Mouse (Mus musculus): ENCODE measurements around the gene Nob1. TPM values are rescaled to one million over a fixed set of nuclear protein-coding genes. Genes with fewer than 3 reads are reported as not detected.
A peak's percentile ranks its signal among the peaks of the same experiment; 100 is the strongest.

Nob1 gene
- polyA plus RNA-seq, 1 experiment from 2014 or later: 75.1 TPM

DNA sequence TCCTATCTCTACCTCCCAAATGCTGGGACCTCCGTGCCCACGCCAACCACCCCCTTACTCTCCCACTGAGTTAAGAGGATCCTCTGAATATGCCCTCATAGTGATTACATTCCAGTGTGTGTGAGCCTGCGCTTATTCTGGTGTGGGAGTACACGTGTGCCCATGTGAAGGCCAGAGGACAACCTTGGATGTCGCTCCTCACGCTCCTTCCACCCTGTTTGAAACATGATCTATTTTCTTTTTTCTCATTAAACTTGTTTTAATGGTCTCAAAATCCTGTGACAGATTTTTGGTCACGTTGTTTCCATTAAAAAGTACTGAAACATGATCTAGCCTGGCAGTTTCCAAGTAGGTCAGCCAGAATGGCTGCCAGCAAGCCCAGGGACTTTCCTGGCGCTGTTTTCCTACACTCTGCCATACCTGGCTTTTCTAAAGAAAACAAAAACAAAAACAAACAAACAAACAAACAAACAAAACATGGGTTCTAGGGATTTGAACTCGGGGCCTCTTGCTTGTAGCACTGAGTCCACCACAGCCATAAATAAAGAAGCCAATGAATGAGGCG lies 28.7 kb downstream of the Nob1 start:
- Histone ChIP-seq H3K36me3 (ENCODE audit: poor library complexity, severe bottlenecking) (no peaks in the 10 kb centered on the region), H3K9me3 (replicated peaks) (no peaks in the 10 kb centered on the region), H3K27me3 (no peaks in the 10 kb centered on the region), H3K4me1 (peaks cover 5% of the 10 kb centered on the region), H3K27ac (no peak overlapping the region), H3K4me2 (no peak overlapping the region), H3K4me3 (no peak overlapping the region), H3K9ac (no peak overlapping the region)
- 92% methylated on average over 10 of the region's 10 CpGs for WGBS
- no peak for ATAC-seq

DNA sequence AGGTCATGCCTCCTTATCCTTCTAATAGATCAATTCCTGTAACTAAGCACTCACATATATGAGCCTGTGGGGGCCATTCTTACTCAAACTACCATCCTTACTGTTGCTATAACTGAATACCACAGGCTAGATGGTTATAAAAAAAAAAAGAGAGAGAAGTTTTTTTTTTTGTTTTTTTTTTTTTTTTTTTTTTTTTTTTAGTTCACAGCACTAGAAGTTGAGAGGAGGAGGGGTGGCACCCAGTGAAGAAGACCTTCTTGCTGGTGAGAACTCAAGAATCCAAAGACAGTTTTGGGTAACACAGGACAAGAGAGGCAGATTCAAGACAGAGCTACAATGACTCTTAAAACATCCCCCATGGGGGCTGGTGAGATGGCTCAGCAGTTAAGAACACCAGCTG lies 29.5 kb downstream of the Nob1 start:
- Histone ChIP-seq H3K27ac (no peak overlapping the region), H3K27me3 (no peaks in the 10 kb centered on the region), H3K36me3 (ENCODE audit: poor library complexity, severe bottlenecking) (no peaks in the 10 kb centered on the region), H3K4me1 (peaks cover 5% of the 10 kb centered on the region), H3K9me3 (replicated peaks) (no peaks in the 10 kb centered on the region), H3K4me2 (no peak overlapping the region), H3K4me3 (no peak overlapping the region), H3K9ac (no peak overlapping the region)
- no peak for ATAC-seq

DNA sequence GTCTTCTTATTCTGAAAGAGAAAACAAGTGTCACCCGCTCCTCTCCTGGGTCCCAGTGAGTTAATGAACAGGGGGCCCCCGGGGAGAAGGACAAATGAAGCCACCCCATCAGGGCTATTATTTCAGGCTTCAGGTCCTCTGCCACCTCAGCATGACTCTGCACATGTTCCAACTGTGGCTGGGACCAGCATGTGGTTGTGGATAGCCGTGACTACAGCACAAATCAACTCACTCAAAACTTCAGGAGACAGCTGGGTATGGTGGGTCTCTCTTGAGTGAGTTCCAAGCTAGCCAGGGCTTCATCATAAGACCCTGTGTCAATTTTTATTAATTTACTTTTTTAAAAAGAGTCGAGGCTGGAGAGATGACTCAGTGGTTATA lies 33.7 kb downstream of the Nob1 start:
- ATAC-seq: no peak
- Histone ChIP-seq H3K4me2 (no peak overlapping the region), H3K27me3 (no peaks in the 10 kb centered on the region), H3K9ac (no peak overlapping the region), H3K9me3 (replicated peaks) (no peaks in the 10 kb centered on the region), H3K4me3 (no peak overlapping the region), H3K36me3 (ENCODE audit: poor library complexity, severe bottlenecking) (no peaks in the 10 kb centered on the region), H3K27ac (no peak overlapping the region), H3K4me1 (peaks cover 6% of the 10 kb centered on the region)
- WGBS: 65% methylated on average over 4 of the region's 4 CpGs

DNA sequence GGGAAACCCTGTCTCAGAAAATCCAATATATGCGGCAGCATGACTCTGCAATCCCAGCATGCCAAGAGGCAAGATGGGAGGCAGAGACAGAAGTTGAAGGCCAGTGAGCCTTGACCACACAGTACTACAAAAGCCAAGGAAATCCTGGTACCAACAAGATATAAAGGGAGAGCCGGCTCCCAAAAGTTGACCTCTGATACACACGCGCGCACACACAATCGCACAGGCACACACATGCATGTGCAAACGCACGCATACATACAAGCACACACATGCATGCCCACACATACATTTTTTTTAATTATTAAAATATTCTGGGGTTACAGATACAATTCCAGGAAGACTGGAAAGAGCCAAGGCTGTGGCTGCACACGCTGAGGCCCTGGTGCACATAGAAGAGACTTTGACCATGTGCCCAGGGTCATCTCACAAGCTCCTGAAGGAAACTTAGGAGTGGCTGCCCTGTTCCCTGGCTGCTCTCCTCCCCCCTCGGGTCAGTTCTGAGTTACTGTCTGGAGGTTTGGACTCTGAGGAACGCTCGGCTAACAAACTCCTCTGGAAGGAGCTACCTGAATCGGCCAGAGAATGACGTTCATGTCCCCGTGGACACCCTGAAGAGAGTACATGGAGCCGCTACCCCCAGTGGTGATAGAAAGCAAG lies 34.2 kb downstream of the Nob1 start:
- peaks cover 9% of the 10 kb centered on the region for H3K4me1 ChIP-seq
- no peaks in the 10 kb centered on the region for H3K36me3 ChIP-seq (ENCODE audit: poor library complexity, severe bottlenecking)

DNA sequence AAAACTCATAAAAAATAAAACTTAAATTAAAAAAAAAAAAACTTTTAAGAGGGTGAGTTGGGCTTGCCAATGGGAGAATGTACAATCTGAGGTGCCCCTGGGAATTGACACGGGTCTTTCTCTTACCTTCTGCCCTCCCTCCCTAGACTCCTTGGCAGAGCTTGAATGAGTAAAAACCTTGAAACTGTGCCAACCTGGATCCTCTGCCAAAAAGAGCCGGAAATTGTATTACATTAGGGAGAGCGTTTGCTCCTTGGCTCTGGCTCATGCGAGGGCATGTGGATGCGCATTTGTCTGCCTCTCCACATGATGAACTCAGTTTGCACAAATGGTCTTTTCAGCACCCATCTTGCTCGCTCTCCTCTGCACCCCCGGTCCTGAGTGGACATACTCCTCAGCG lies 35.3 kb downstream of the Nob1 start:
- Histone ChIP-seq H3K4me3 (no peak overlapping the region), H3K9ac (no peak overlapping the region), H3K4me1 (peaks cover 9% of the 10 kb centered on the region), H3K36me3 (ENCODE audit: poor library complexity, severe bottlenecking) (no peaks in the 10 kb centered on the region), H3K27ac (no peak overlapping the region), H3K27me3 (no peaks in the 10 kb centered on the region), H3K4me2 (no peak overlapping the region), H3K9me3 (replicated peaks) (no peaks in the 10 kb centered on the region)
- WGBS: 49% methylated on average over 8 of the region's 8 CpGs
- peak; percentile 72 for ATAC-seq

More for the DNA sequence above, 34.2 kb downstream of the Nob1 start:
- no peak overlapping the region for H3K4me3 ChIP-seq
- no peak overlapping the region for H3K4me2 ChIP-seq
- H3K9me3 ChIP-seq (replicated peaks): no peaks in the 10 kb centered on the region
- ATAC-seq: no peak
- 91% methylated on average over 16 of the region's 16 CpGs for whole genome bisulfite sequencing
- no peak overlapping the region for H3K27ac ChIP-seq
- no peak overlapping the region for H3K9ac ChIP-seq
- no peaks in the 10 kb centered on the region for H3K27me3 ChIP-seq

DNA sequence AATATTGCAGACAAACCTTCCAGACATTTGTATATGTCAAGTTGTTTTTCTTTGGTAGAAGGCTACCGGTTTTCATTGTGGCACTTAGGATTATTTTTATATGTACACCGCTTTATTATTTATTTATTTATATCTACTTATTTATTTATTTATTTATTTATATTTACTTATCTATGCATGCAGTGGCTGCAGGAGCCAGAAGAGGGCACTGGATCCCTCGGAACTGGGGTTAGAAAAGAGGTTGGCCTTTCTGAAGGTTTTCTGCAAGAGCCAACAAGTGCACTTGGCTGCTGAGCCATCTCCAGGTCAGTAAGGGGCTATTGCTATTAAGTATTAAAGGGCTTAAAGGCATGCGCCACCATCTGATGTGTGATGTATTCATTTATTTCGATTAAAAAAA lies 37.0 kb downstream of the Nob1 start:
- no peaks in the 10 kb centered on the region for H3K36me3 ChIP-seq (ENCODE audit: poor library complexity, severe bottlenecking)
- WGBS: 66% methylated on average over 5 of the region's 5 CpGs
- peaks cover 9% of the 10 kb centered on the region for H3K4me1 ChIP-seq
- H3K9me3 ChIP-seq (replicated peaks): no peaks in the 10 kb centered on the region
- H3K4me2 ChIP-seq: no peak overlapping the region
- H3K9ac ChIP-seq: no peak overlapping the region
- ATAC-seq: no peak
- H3K4me3 ChIP-seq: no peak overlapping the region
- H3K27me3 ChIP-seq: no peaks in the 10 kb centered on the region
- H3K27ac ChIP-seq: no peak overlapping the region

DNA sequence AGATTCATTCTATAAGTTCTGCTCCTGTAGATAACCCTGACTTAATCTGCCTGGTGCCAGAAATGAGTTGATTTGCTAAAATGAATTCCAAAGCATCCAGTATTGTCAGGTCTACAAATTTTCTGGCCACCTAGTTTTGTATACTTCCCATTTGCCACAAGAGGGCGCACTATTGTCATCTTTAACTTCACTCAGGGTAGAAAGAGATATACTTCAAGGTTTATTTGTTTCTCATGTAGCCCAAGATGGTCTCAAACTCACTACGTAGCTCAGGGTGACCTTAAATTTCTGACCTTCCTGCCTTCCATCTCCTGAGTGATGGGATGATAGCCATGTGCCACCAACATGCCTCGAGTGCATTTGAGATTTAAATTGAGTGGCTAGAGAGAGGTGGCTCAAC lies 38.2 kb downstream of the Nob1 start:
- H3K4me2 ChIP-seq: no peak overlapping the region
- no peak overlapping the region for H3K27ac ChIP-seq
- no peak for ATAC-seq
- 35% methylated on average over 3 of the region's 3 CpGs for WGBS
- no peaks in the 10 kb centered on the region for H3K27me3 ChIP-seq
- no peaks in the 10 kb centered on the region for H3K9me3 ChIP-seq (replicated peaks)
- H3K4me1 ChIP-seq: peaks cover 9% of the 10 kb centered on the region
- H3K4me3 ChIP-seq: no peak overlapping the region
- H3K9ac ChIP-seq: no peak overlapping the region
- no peaks in the 10 kb centered on the region for H3K36me3 ChIP-seq (ENCODE audit: poor library complexity, severe bottlenecking)

DNA sequence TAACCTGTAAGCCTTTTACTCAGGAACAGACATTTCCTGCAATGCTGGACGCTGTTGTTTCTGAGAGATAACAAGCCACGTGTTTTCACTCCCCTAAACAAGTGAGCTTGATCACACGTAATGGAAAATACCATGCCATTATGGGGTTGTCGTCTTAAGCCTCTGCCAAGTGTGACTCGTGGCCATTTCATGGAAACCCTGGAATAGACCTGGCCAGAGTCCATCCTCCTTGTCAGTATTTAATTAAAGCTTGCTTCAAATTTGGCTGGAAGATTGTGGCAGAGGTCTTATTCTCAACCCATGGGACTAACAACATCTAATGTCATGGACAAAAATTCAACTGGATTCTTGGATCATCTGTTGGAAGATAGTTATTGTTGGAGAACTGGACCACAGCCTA lies 38.7 kb downstream of the Nob1 start:
- Histone ChIP-seq H3K36me3 (ENCODE audit: poor library complexity, severe bottlenecking) (no peaks in the 10 kb centered on the region), H3K4me1 (peaks cover 9% of the 10 kb centered on the region), H3K27ac (no peak overlapping the region), H3K4me3 (no peak overlapping the region), H3K9ac (no peak overlapping the region), H3K4me2 (no peak overlapping the region), H3K27me3 (no peaks in the 10 kb centered on the region), H3K9me3 (replicated peaks) (no peaks in the 10 kb centered on the region)
- WGBS: 50% methylated on average over 5 of the region's 5 CpGs
- no peak for ATAC-seq

DNA sequence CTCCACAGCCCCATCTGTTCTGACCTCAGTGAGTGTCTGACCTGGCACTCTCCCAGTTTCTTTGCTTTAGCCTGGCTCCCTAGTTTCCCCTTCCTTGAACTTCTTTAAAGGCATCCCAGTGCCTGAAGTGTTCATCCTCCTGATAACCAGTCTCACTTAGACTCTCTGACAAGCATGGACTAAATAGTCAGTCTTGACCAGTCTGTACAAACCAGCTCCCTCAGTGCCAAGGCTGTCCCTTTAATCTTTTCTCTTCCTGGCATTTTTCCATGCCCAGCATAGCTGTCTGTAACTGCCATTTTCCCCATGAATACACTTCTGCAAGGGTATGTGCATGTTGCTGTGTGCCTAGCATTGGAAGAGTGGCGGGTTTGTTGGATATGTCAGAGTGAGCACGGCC lies 39.8 kb downstream of the Nob1 start:
- no peak overlapping the region for H3K4me3 ChIP-seq
- no peak overlapping the region for H3K4me2 ChIP-seq
- H3K4me1 ChIP-seq: peaks cover 9% of the 10 kb centered on the region
- H3K9ac ChIP-seq: no peak overlapping the region
- no peaks in the 10 kb centered on the region for H3K9me3 ChIP-seq (replicated peaks)
- H3K27ac ChIP-seq: no peak overlapping the region
- no peaks in the 10 kb centered on the region; the same call in 1 of the 2 replicates for H3K36me3 ChIP-seq (ENCODE audit: poor library complexity, severe bottlenecking)
- WGBS: 62% methylated on average over 2 of the region's 2 CpGs
- ATAC-seq: no peak
- H3K27me3 ChIP-seq: no peaks in the 10 kb centered on the region

DNA sequence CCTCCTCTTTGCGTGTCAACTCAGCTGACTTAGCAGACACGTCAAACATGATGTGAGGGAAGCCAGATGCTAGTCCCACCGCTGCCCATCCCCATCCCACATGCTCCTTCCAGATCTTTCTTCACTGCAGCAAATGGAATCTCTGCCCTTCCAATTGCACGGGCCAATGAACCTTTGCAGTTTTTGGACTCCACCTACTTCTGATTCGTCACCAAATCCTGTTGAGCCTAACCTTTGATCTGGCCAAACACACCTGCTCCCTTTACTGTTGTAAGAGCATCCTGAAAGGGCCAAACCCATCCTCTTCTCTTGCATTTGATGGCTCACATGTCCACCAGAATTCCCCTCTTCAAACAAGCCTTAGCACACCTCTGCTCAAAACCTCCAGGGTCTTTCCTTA lies 40.2 kb downstream of the Nob1 start:
- no peak overlapping the region for H3K9ac ChIP-seq
- H3K36me3 ChIP-seq (ENCODE audit: poor library complexity, severe bottlenecking): no peaks in the 10 kb centered on the region; the same call in 1 of the 2 replicates
- WGBS: 63% methylated on average over 5 of the region's 5 CpGs
- H3K4me2 ChIP-seq: no peak overlapping the region
- no peak overlapping the region for H3K27ac ChIP-seq
- H3K27me3 ChIP-seq: no peaks in the 10 kb centered on the region
- H3K9me3 ChIP-seq (replicated peaks): no peaks in the 10 kb centered on the region
- no peak for ATAC-seq
- H3K4me1 ChIP-seq: peaks cover 5% of the 10 kb centered on the region
- no peak overlapping the region for H3K4me3 ChIP-seq

DNA sequence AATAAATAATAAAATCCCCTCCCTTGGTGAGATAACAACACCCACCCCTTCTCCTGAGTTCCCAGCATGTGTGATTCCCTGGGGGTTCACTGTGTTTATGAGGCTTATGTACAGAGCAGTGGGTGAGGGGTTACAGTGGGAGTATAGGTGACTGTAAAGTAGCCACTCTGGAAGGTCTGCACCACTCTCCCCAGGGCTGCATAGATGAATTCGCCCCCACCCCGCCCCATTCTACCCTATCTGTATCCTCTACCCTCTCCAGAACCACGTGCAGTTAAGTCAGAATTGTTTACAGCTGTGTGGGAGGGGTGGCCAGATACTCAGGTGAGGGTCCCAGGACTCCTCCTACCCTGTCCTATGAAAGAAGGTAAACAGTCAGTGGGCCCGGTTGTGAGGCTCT lies 42.0 kb downstream of the Nob1 start:
- H3K9me3 ChIP-seq (replicated peaks): no peaks in the 10 kb centered on the region
- H3K36me3 ChIP-seq (ENCODE audit: poor library complexity, severe bottlenecking): peaks cover 10% of the 10 kb centered on the region
- 76% methylated on average over 4 of the region's 4 CpGs for WGBS
- H3K4me1 ChIP-seq: 0 out of 2 replicates have a peak, but pooled peaks cover 3% of the 10 kb centered on the region
- H3K4me2 ChIP-seq: no peak overlapping the region
- no peak for ATAC-seq
- H3K27ac ChIP-seq: no peak overlapping the region
- no peaks in the 10 kb centered on the region for H3K27me3 ChIP-seq
- H3K9ac ChIP-seq: no peak overlapping the region
- no peak overlapping the region for H3K4me3 ChIP-seq

DNA sequence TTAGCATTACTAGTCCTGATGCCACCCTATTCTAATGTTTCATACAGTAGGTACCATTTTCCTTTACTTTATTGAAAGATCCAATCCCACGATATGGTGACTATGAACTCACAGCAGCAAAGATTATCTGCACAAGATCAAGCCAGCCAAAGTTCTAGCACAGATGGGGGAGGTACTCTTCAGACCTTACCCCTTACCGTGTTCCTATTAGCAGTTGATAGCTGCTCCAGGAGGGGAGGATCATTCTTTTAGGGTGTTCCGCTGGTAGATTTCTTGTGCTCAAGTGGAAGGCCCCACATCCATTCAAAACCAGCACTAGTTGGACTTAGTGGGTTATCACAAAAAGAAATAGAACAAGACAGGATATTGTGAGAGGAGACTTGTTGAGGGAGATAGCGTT lies 43.2 kb downstream of the Nob1 start:
- no peaks in the 10 kb centered on the region for H3K9me3 ChIP-seq (replicated peaks)
- peaks cover 10% of the 10 kb centered on the region for H3K36me3 ChIP-seq (ENCODE audit: poor library complexity, severe bottlenecking)
- H3K9ac ChIP-seq: no peak overlapping the region
- ATAC-seq: no peak
- 0 out of 2 replicates have a peak, but pooled peaks cover 3% of the 10 kb centered on the region for H3K4me1 ChIP-seq
- H3K4me2 ChIP-seq: no peak overlapping the region
- no peaks in the 10 kb centered on the region for H3K27me3 ChIP-seq
- WGBS: 94% methylated on average over 4 of the region's 4 CpGs
- no peak overlapping the region for H3K27ac ChIP-seq
- H3K4me3 ChIP-seq: no peak overlapping the region

DNA sequence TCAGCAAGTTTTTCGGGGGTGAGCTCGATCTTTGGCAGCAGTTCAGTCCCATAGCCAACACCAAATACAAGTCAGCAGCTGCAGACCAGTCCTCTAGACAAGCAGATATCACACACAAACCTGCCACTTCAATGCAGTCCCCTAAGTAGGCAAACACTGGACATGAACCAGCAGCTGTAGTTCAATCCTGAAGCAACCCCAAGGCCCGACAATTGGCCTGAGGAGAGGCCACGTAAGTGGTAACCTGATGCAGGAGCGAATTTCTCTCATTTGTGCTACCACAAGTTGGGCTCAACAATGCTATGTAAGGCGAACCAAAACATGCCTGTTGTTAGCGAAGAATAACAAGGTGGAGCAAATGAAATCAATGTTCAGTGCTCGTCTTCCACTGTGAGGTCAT lies 44.1 kb downstream of the Nob1 start:
- H3K9ac ChIP-seq: no peak overlapping the region
- no peak overlapping the region for H3K27ac ChIP-seq
- no peaks in the 10 kb centered on the region for H3K27me3 ChIP-seq
- H3K36me3 ChIP-seq (ENCODE audit: poor library complexity, severe bottlenecking): peaks cover 10% of the 10 kb centered on the region
- no peak overlapping the region for H3K4me3 ChIP-seq
- ATAC-seq: no peak
- 95% methylated on average over 8 of the region's 8 CpGs for WGBS
- H3K4me1 ChIP-seq: no peaks in the 10 kb centered on the region
- H3K4me2 ChIP-seq: no peak overlapping the region
- no peaks in the 10 kb centered on the region for H3K9me3 ChIP-seq (replicated peaks)

Data from forebrain, embryonic 13.5 days (tissue).